Mouse (Mus musculus) cerebellum, adult 2 months (tissue): ENCODE results near the gene Sptlc2. TPM values are rescaled to one million over a fixed set of nuclear protein-coding genes. Genes with fewer than 3 reads are reported as not detected.

Source experiments
- DNase-seq, 2 experiments: peaks; one replicate each; pipeline ENCODE4 v3.0.0; 2021
- H3K27ac ChIP-seq: fragments of 200-500 bp; 2 replicates; pipeline ENCODE4 v1.5.1; 2012; ENCODE audit warnings: low read length, control low read depth, inconsistent platforms; ENCODE audit not compliant: insufficient read depth
- H3K27me3 ChIP-seq: fragments of 200-500 bp; 2 replicates; pipeline ENCODE4 v1.6.1; 2012; ENCODE audit warnings: inconsistent platforms, mild to moderate bottlenecking, low read length, moderate library complexity; ENCODE audit not compliant: control insufficient read depth, insufficient read depth
- H3K4me1 ChIP-seq: fragments of 200-500 bp; 2 replicates; pipeline ENCODE4 v1.6.1; 2011; ENCODE audit warnings: low read length; ENCODE audit not compliant: control insufficient read depth, insufficient read depth
- H3K4me3 ChIP-seq: fragments of 200-500 bp; replicated peaks from 2 replicates; pipeline ENCODE3; 2011; ENCODE audit warnings: mild to moderate bottlenecking, low read depth, low read length, control low read depth; ENCODE audit not compliant: insufficient read depth
- CTCF ChIP-seq: fragments of 200-500 bp; IDR thresholded peaks from 2 replicates; pipeline ENCODE4 v1.5.1; 2011; ENCODE audit warnings: low read depth, mild to moderate bottlenecking, control low read depth, low read length, moderate library complexity, borderline replicate concordance; ENCODE audit not compliant: insufficient read depth
- POLR2A ChIP-seq: fragments of 200-500 bp; IDR thresholded peaks from 2 replicates; pipeline ENCODE4 v1.6.1; 2011; ENCODE audit warnings: low read length, control low read depth, borderline replicate concordance; ENCODE audit not compliant: insufficient read depth
- WGBS: fragments of 180-500 bp; shearing (Covaris S2); methylation state at CpG from one replicate; pipeline ENCODE4 v1.1.7; 2018; 5-methylcytosine and 5-hydroxymethylcytosine counted together
- polyA plus RNA-seq: library from polyadenylated mRNA; depleted of rRNA; stranded (reverse); fragments of >200 nt; gene quantifications from 2 replicates; pipeline ENCODE4 v1.2.3, GENCODE M21; 2012

The Sptlc2 gene
- polyA plus RNA-seq, 1 experiment, result 23.3 TPM

GRCm38 (mm10) chr12:87374159-87374558 is 14.0 kb downstream of the Sptlc2 start:
- no peak overlapping the region for H3K4me3 ChIP-seq
- H3K27me3 ChIP-seq, result no peaks in the 10 kb centered on the region
- 67% methylated on average over 6 of the region's 6 CpGs for WGBS
- DNase-seq, result no peak
- no peaks in the 10 kb centered on the region for H3K4me1 ChIP-seq
- TF ChIP-seq POLR2A (no peak), CTCF (no peak)
- no peak overlapping the region for H3K27ac ChIP-seq

DNA sequence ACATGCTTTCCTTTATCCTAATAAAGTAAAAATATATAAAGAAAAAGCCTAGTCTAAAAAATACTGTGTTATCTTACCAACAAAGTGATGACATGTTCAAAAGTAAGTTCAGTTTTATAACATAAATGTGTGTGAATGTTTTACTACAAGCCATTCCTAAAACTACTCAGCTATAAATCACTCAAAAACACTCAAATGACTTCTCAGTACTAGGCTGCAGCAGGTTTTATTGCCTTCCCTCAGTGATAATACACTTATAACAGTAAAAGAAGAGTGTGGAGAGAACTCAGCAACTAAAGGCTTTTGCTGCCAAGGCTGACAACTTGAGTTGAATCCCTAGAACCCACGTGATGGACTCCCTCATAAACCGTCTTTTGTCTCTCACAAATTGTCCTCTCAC is 18.8 kb downstream of the Sptlc2 start:
- 76% methylated on average over 2 of the region's 2 CpGs for WGBS
- TF ChIP-seq CTCF (no peak), POLR2A (no peak)

GRCm38 (mm10) chr12:87368092-87368491 is 20.1 kb downstream of the Sptlc2 start:
- 0 out of 2 replicates have a peak, but pooled peaks cover 3% of the 10 kb centered on the region for H3K4me1 ChIP-seq
- H3K4me3 ChIP-seq, result no peak overlapping the region
- DNase-seq, result no peak
- TF ChIP-seq CTCF (no peak), POLR2A (no peak)
- no peaks in the 10 kb centered on the region for H3K27me3 ChIP-seq
- H3K27ac ChIP-seq, result no peak overlapping the region

More for the DNA sequence above, 18.8 kb downstream of the Sptlc2 start:
- H3K4me1 ChIP-seq, result 0 out of 2 replicates have a peak, but pooled peaks cover 3% of the 10 kb centered on the region
- no peak for DNase-seq
- H3K27ac ChIP-seq, result no peak overlapping the region
- no peaks in the 10 kb centered on the region for H3K27me3 ChIP-seq
- no peak overlapping the region for H3K4me3 ChIP-seq

GRCm38 (mm10) chr12:87365676-87366075 is 22.5 kb downstream of the Sptlc2 start:
- 85% methylated on average over 9 of the region's 9 CpGs for WGBS
- Histone ChIP-seq H3K27ac (no peak overlapping the region), H3K4me1 (0 out of 2 replicates have a peak, but pooled peaks cover 3% of the 10 kb centered on the region), H3K4me3 (no peak overlapping the region), H3K27me3 (no peaks in the 10 kb centered on the region)
- DNase-seq, result no peak
- TF ChIP-seq CTCF, result no peak
- TF ChIP-seq POLR2A, result no peak

DNA sequence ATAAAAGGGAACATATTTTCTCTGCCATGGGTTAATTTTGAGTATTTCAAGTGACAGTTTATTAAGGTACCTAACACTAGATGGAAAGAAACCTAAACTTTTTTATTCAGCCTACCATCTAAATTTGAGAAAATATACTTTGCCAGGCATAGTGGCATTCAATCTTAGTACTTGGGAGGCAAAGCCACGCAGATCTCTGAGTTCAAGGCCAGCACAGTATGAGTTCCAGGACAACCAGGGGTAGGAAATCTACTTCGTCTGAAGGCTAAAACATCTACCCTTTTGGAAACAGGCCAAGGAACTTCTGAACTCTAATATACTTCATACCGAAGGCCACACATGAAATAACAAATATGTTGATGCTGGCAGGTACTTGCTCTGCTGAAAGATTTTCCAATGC is 26.0 kb downstream of the Sptlc2 start:
- Histone ChIP-seq H3K4me3 (no peak overlapping the region), H3K27me3 (no peaks in the 10 kb centered on the region), H3K4me1 (0 out of 2 replicates have a peak, but pooled peaks cover 5% of the 10 kb centered on the region), H3K27ac (no peak overlapping the region)
- TF ChIP-seq POLR2A (no peak), CTCF (no peak)
- DNase-seq, result no peak
- 69% methylated on average over 3 of the region's 3 CpGs for WGBS

- Histone ChIP-seq H3K4me3 (no peak overlapping the region), H3K4me1 (no peaks in the 10 kb centered on the region), H3K27me3 (no peaks in the 10 kb centered on the region), H3K27ac (no peak overlapping the region)
- 43% methylated on average over 2 of the region's 2 CpGs for WGBS
- DNase-seq, result no peak
- no peak for TF ChIP-seq POLR2A
- no peak for TF ChIP-seq CTCF
Observed at GRCm38 (mm10) chr12:87348029-87348428, 40.1 kb downstream of the Sptlc2 start.

DNA sequence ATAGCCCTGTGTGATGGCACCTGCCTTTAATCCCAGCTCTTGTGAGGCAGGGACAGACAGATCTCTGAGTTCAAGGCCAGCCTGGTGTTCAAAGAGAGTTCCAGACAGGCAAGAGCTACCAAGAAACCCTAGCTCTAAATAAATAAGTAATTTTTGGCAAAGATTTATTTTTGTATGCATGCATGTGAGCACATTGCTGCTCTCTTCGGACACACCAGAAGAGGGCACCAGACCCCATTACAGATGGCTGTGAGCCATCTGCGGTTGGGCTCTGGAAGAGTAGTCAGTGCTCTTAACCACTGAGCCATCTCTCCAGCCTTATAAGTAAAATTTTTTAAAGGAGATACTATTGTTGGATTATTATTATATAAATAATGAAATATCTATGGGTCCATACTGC is 40.6 kb downstream of the Sptlc2 start:
- Histone ChIP-seq H3K27me3 (no peaks in the 10 kb centered on the region), H3K4me1 (no peaks in the 10 kb centered on the region), H3K27ac (no peak overlapping the region), H3K4me3 (no peak overlapping the region)
- TF ChIP-seq POLR2A (no peak), CTCF (no peak)
- no peak for DNase-seq
- 89% methylated on average over 2 of the region's 2 CpGs for WGBS

DNA sequence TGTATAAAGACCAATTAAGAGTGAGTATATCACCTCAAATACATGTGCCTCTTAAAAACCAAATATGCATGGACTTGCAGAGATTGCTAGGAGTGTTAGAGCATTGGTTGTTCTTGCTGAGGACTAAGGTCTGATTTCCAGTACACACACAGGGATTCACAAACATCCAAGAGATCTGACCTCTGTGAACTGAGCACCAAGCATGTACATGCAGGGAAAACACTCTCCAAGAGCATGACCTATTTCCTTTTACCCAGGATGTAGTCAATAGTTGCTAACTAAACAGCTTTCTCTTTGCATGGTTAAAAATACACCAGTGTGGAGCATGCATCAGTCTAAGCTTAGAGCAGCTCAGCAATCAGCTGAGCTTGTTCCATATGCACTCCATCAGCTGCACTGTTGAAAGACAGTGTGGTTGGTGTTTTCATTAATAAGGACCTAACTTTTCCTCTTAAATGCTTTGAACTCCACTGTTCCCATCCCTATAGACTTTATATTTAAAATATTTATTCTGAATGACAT is 45.0 kb downstream of the Sptlc2 start:
- TF ChIP-seq CTCF (no peak), POLR2A (no peak)
- Histone ChIP-seq H3K4me3 (no peak overlapping the region), H3K4me1 (no peaks in the 10 kb centered on the region), H3K27me3 (no peaks in the 10 kb centered on the region), H3K27ac (no peak overlapping the region)
- DNase-seq, result no peak
